Mouse (Mus musculus) T-helper 17 cell (primary cell): ENCODE measurements at regions not wholly inside any gene's neighbourhood (a gene's known extent, or its start where the extent isn't known, plus 50 kb on each side); places are given as distances from the start of the nearest gene placed in this dataset.

Source experiments
- in situ Hi-C, 2 experiments: fragments of 300-600 bp; cut with MboI, MseI; formaldehyde crosslinking; loops; 1 replicate in 1 of 2; 2 replicates in 1 of 2; pipeline ENCODE4 v1.15.1; 2025; ENCODE audit warnings: high pct_unique_total_duplicates in 2 of 2

DNA sequence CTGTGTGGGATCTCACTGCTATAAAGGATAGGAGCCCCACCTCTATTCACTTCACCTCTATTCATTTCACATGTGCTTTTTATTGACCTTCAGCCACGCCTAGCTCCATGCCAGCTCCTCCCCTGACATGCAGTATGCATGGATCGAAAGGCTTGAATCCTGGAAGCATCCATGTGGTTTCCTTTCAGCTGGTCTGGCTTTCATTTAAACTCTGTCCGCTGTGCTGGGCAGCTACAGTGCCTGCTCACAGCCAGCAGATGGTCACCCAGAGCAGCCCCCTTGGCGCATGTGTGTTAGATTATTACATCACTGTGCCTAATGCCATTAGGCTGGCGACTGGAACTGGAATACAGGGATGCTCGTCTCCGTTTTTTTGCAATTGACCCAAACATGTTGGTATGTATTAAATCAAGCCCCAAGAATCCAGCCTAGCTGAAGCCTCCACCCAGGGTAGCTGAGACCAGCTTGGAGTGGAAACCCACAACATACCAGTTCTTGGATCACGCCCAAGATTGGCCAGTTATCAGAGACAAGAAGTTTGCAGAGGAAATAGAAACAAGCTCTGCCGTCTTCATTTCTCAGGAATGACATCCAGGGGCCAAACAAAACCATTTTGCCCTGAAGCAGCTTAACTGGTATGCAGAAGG, 113.2 kb downstream of the Inhbb start:
- in situ Hi-C loops = no loop called here

GRCm38 (mm10) chr1:119305315-119305976, 116.6 kb downstream of the Inhbb start:
- in situ Hi-C loops = no loop called here

- in situ Hi-C loops = no loop called here
Measured at GRCm38 (mm10) chr1:119304470-119304980, 117.5 kb downstream of the Inhbb start.

DNA sequence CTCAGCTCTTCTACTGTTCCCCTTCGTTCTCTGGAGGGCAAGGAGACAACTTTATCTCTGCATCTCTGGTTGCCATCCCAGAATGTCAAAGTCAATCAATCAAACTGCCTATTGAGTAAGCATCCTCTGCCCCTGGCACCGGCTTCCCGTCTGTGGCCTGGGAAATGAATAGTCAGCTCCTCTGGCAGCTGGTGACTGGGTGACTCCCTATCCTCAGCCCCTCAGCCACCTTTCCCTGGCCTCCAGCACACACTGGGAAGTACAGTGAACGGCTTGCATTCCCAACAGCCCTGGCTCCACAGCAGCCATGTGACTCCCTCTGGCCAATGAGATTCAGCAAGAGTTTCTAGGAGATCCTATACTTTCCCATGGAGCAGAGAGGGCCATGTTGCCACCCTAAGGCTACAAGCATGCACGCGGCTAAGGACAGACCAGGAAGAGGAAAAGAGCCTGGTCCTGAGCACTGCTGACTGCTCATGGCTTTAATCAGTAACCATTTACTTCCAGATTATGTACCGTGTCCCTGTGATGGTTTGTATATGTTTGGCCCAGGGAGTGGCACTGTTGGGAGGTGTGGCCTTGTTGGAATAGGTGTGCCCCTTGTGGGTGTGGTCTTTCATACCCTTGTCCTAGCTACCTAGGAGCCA, 119.6 kb downstream of the Inhbb start:
- in situ Hi-C loops = no loop called here

DNA sequence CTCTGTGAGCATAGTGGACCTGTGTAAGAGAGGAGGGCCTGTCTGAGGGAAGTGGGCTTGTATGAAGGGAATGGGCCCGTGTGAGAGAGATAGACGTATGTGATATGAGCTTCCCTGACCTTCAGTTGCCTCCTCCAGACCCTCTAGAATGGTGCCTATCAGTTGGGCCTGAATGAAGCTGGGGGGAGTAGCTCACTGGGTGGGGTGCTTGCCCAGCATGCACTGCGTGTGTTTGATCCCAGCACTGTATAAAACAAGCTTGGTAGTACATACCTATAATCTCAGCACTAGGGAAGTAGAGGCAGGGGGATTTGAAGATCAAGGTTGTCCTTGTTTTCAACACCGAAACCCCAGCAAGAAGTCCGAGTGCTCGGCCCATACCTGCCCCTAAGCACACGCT, 120.1 kb downstream of the Inhbb start:
- in situ Hi-C loops = no loop called here

DNA sequence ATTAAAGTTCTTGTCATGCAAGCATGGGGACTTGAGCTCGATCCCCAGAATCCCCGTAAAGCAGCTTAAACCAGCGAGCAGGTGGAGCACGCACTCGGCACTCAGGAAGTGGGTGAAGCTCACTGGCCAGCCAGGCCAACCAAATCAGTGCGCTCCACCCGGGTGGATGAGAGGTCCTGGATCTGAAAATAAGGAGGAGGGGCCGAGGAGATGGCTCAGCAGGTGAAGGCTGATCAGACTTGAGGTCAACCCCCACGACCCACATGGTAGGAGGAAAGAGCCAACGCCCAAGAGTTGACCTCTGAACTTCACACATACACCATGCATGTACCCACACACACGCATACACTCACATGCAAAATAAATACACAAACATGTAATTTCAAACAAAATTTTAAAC, 120.8 kb downstream of the Inhbb start:
- in situ Hi-C loops = no loop called here

GRCm38 (mm10) chr1:119299842-119300752, 122.0 kb downstream of the Inhbb start:
- in situ Hi-C loops = no loop called here

GRCm38 (mm10) chr1:119298696-119299230, 123.3 kb downstream of the Inhbb start:
- in situ Hi-C loops = no loop called here

GRCm38 (mm10) chr1:119295121-119295520, 126.9 kb downstream of the Inhbb start:
- in situ Hi-C loops = no loop called here

GRCm38 (mm10) chr1:119293839-119294238, 128.2 kb downstream of the Inhbb start:
- in situ Hi-C loops = no loop called here

GRCm38 (mm10) chr1:119292216-119292615, 129.8 kb downstream of the Inhbb start:
- in situ Hi-C loops = no loop called here

GRCm38 (mm10) chr1:119290165-119290916, 131.7 kb downstream of the Inhbb start:
- in situ Hi-C loops = no loop called here

- in situ Hi-C loops = no loop called here
Measured at GRCm38 (mm10) chr1:119289516-119290164, 132.4 kb downstream of the Inhbb start.

- in situ Hi-C loops = no loop called here
Measured at GRCm38 (mm10) chr1:119282416-119282815, 139.6 kb downstream of the Inhbb start.

GRCm38 (mm10) chr1:119279261-119279660, 142.8 kb downstream of the Inhbb start:
- in situ Hi-C loops = no loop called here

DNA sequence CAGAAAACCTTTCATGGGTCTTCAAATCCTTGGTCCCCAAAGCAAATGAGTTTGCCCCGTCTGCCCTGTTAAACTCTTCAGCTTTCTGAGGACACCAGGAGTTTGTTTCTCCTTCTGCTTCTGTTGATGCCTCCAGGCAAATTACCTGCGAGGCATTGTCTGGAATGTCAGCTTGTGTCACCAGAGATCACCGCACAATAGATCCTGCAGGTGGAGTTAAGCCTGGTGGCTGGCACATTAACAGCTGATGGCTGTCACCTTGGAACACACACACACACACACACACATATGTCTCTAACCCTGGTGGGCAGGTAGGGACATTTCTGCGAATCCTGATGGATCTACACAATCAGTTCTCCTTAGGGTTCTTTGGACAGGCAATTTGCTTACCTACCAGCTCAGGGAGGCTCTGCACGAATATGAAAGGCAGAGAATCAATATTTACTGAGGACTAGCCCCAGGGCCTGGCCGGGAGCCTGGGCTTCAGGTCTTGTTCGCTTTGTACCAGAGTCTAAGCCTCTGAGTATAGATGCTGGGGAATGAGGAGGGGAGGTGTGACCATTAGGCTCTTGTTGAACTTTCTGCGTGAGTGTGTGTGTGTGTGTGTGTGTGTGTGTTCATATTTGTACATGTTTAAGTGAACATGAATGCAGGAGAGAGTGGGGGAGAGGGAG, 143.4 kb downstream of the Inhbb start:
- in situ Hi-C loops = no loop called here

DNA sequence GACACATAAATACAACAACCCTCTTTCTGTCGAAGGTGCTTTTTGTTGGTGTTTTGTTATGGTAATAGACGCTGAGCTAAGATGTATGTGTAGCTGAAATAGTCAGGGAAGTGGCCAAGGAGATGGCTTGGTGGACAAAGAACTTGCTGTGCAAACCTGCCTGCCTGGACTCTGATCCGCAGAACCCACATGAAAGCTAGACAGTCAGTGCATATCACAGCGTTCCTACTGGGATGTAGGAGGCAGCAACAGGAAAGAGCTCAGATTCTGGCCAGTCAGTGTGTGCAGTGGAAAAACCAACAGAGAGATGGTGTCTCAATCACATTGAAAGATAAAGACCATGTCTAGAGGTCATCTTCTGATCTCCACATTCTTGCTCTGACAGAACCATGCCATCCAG, 144.1 kb downstream of the Inhbb start:
- in situ Hi-C loops = no loop called here

- in situ Hi-C loops = no loop called here
Measured at GRCm38 (mm10) chr1:119266013-119266412, 156.0 kb downstream of the Inhbb start.

- in situ Hi-C loops = no loop called here
Measured at GRCm38 (mm10) chr1:119265192-119265891, 156.7 kb downstream of the Inhbb start.
